In the genomic region with DNA sequence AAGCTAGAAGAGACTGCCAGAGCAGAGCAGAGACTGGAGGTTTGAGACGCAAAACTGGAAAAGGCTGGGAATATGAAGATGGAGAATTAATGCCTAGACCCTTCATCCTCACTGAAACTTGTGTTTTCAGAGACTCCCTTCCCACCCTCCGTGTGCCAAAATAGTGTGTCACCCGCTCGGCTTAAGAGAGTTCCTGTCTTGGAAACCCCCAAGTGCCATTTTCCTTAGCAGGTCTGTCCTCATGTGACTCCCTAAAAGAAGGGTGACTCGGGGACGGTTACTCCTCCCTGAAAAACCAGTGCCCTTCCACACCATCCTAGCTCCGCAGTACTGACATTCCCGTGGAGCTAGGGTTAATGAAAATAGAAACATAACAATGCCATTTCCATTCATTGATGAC, we compare ENCODE assay signal across 8 mouse cellular contexts. TPM values are rescaled to one million over a fixed set of nuclear protein-coding genes. Genes with fewer than 3 reads are reported as not detected.
DNase-seq lines count a peak whose midpoint lies in the region; ATAC-seq and TF ChIP-seq lines count a peak whose summit lies in the region.

No protein-coding gene starts in this region.

- DNase-seq in lung, adult 2 months = no peak
- DNase-seq in lung, postnatal 10 days = no peak
- DNase-seq in intestine, embryonic 14.5 days (ENCODE audit: low spot score) = no peak
- no peak for DNase-seq in layer of hippocampus, adult 8-10 months (ENCODE audit: low spot score in 2 of 2)
- no peak for DNase-seq in B cell, adult 2 months
- no peak for DNase-seq in thymus, postnatal 4 days

- 4% methylated on average over 8 of the region's 8 CpGs for WGBS in lung, adult 2 months
- under 1% methylated on average over 8 of the region's 8 CpGs for WGBS in embryonic facial prominence, embryonic 13.5 days
- WGBS in intestine, embryonic 14.5 days = 2% methylated on average over 8 of the region's 8 CpGs
- 1% methylated on average over 8 of the region's 8 CpGs for WGBS in neural tube, embryonic 12.5 days

- H3K27ac ChIP-seq in embryonic facial prominence, embryonic 13.5 days = no peak overlapping the region
- peak overlapping the region; percentile 88; the same call in 1 of the 2 replicates for H3K27ac ChIP-seq in intestine, embryonic 14.5 days (ENCODE audit: low read depth)
- H3K27ac ChIP-seq in neural tube, embryonic 12.5 days = peak overlapping the region; percentile 97

- TF ChIP-seq CTCF in lung, adult 2 months (IDR thresholded peaks at IDR 0.05; ENCODE audit: insufficient read depth, low read length) = no peak

- no peak for ATAC-seq in embryonic facial prominence, embryonic 13.5 days (ENCODE audit: insufficient number of reproducible peaks, insufficient read depth, low FRiP score, low TSS enrichment, low read depth)
- no peak for ATAC-seq in intestine, embryonic 14.5 days (replicated peaks; ENCODE audit: low FRiP score, low TSS enrichment, low read depth)
- ATAC-seq in neural tube, embryonic 12.5 days (ENCODE audit: low FRiP score, low read depth) = no peak

- peaks cover 17% of the 10 kb centered on the region for H3K27me3 ChIP-seq in embryonic facial prominence, embryonic 13.5 days
- H3K27me3 ChIP-seq in intestine, embryonic 14.5 days (replicated peaks; ENCODE audit: control insufficient read depth, insufficient read depth, low read length) = peaks cover 11% of the 10 kb centered on the region; the same call in 1 of the 2 replicates
- no peaks in the 10 kb centered on the region for H3K27me3 ChIP-seq in neural tube, embryonic 12.5 days (replicated peaks)

- peak overlapping the region; percentile 87 for H3K9ac ChIP-seq in embryonic facial prominence, embryonic 13.5 days
- peak overlapping the region; percentile 85 for H3K9ac ChIP-seq in intestine, embryonic 14.5 days (ENCODE audit: low read length)
- peak overlapping the region; percentile 92 for H3K9ac ChIP-seq in neural tube, embryonic 12.5 days

- H3K4me3 ChIP-seq in lung, adult 2 months (replicated peaks; ENCODE audit: extremely low read depth, low read depth, low read length) = peak overlapping the region; percentile 44
- peak overlapping the region; percentile 86 for H3K4me3 ChIP-seq in embryonic facial prominence, embryonic 13.5 days
- peak overlapping the region; percentile 64 for H3K4me3 ChIP-seq in intestine, embryonic 14.5 days (ENCODE audit: low read depth, low read length)
- peak overlapping the region; percentile 88 for H3K4me3 ChIP-seq in neural tube, embryonic 12.5 days

- no peaks in the 10 kb centered on the region for H3K36me3 ChIP-seq in embryonic facial prominence, embryonic 13.5 days
- H3K36me3 ChIP-seq in intestine, embryonic 14.5 days (ENCODE audit: control insufficient read depth, insufficient read depth, low read length) = no peaks in the 10 kb centered on the region
- no peaks in the 10 kb centered on the region for H3K36me3 ChIP-seq in neural tube, embryonic 12.5 days

- H3K9me3 ChIP-seq in embryonic facial prominence, embryonic 13.5 days = no peaks in the 10 kb centered on the region
- H3K9me3 ChIP-seq in intestine, embryonic 14.5 days (ENCODE audit: control insufficient read depth, low read length) = no peaks in the 10 kb centered on the region
- H3K9me3 ChIP-seq in neural tube, embryonic 12.5 days = no peaks in the 10 kb centered on the region

- TF ChIP-seq POLR2A in lung, adult 2 months (IDR thresholded peaks at IDR 0.05; ENCODE audit: borderline replicate concordance, extremely low read depth, low read depth, low read length) = no peak

- peak overlapping the region; percentile 73 for H3K4me2 ChIP-seq in embryonic facial prominence, embryonic 13.5 days
- H3K4me2 ChIP-seq in intestine, embryonic 14.5 days (ENCODE audit: low read length) = peak overlapping the region; percentile 77
- H3K4me2 ChIP-seq in neural tube, embryonic 12.5 days (replicated peaks) = peak overlapping the region; percentile 78

- H3K4me1 ChIP-seq in lung, adult 2 months (ENCODE audit: control insufficient read depth, insufficient read depth, low read length) = peaks cover 5% of the 10 kb centered on the region; the same call in 1 of the 2 replicates
- peaks cover 34% of the 10 kb centered on the region for H3K4me1 ChIP-seq in embryonic facial prominence, embryonic 13.5 days
- H3K4me1 ChIP-seq in intestine, embryonic 14.5 days (replicated peaks; ENCODE audit: control insufficient read depth, insufficient read depth, low read length) = peaks cover 24% of the 10 kb centered on the region
- H3K4me1 ChIP-seq in neural tube, embryonic 12.5 days = peaks cover 33% of the 10 kb centered on the region

RNA-seq across cellular contexts. Expression of gene Uck2, which starts 0.2 kb away (rescaled TPM):
- 12.6 and 17.4 TPM in 2 replicates for polyA plus RNA-seq in lung, adult 2 months (2012; rRNA removed)
- polyA plus RNA-seq in embryonic facial prominence, embryonic 13.5 days (2015; fragmentation: Nextera tagmentation; extraction: Ambion mirVana) = 80.7 and 87.8 TPM in 2 replicates
- 47.3 and 53.0 TPM in 2 replicates for polyA plus RNA-seq in intestine, embryonic 14.5 days (2014; fragmentation: Nextera tagmentation; extraction: Ambion mirVana)
- polyA plus RNA-seq in neural tube, embryonic 12.5 days (2016; fragmentation: Nextera tagmentation; extraction: Ambion mirVana) = 93.7 and 98.4 TPM in 2 replicates
- 10 to 100 TPM; 34.8 to 37.7 (median 36.7) TPM for total RNA-seq in layer of hippocampus, adult 8-10 months (2022)

RNA-seq across cellular contexts. Expression of gene Tmco1, which starts 22.8 kb away (rescaled TPM):
- 42.7 and 56.7 TPM in 2 replicates for polyA plus RNA-seq in lung, adult 2 months (2012; rRNA removed)
- 81.2 and 82.1 TPM in 2 replicates for polyA plus RNA-seq in embryonic facial prominence, embryonic 13.5 days (2015; fragmentation: Nextera tagmentation; extraction: Ambion mirVana)
- polyA plus RNA-seq in intestine, embryonic 14.5 days (2014; fragmentation: Nextera tagmentation; extraction: Ambion mirVana) = 94.9 and 99.4 TPM in 2 replicates
- polyA plus RNA-seq in neural tube, embryonic 12.5 days (2016; fragmentation: Nextera tagmentation; extraction: Ambion mirVana) = 70.5 and 83.8 TPM in 2 replicates
- 10 to 100 TPM; 44.8 to 62.1 (median 51.2) TPM for total RNA-seq in layer of hippocampus, adult 8-10 months (2022)
